In the genomic region with DNA sequence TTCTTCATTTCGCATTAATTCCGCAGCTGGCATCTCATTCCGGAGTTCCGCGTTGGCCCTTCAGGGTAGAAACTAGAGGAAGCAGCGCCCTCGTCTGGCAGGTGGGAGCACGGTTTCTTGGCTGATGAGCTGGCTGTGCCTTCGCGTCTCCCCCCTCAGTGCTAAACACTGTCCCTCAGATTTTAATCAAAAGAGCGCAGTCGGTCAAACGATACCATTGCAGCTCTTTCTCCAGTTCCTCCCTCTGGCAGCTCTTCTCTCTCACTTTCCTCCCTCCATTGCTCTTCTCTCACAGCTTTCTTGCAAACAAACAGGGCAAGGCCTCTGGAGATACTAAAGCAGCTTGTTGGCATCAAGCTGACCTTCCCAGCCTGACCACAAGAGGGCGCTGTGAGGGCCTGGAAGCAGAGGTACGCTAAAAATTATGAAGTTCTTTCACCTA, we compare ENCODE assay signal across 8 mouse cellular contexts. TPM values are rescaled to one million over a fixed set of nuclear protein-coding genes. Genes with fewer than 3 reads are reported as not detected.
A peak's percentile ranks its signal among the peaks of the same experiment; 100 is the strongest.
DNase-seq lines count a peak whose midpoint lies in the region; ATAC-seq and TF ChIP-seq lines count a peak whose summit lies in the region.

No protein-coding gene starts in this region.

- peak overlapping the region; percentile 68; the same call in 1 of the 2 replicates for H3K9ac ChIP-seq in heart, embryonic 13.5 days
- no peak overlapping the region for H3K9ac ChIP-seq in kidney, postnatal 0 days (ENCODE audit: low read depth, low read length)
- H3K9ac ChIP-seq in liver, adult 2 months (ENCODE audit: low read depth, low read length) = peak overlapping the region; percentile 63; the same call in 1 of the 2 replicates

- peak; percentile 95 for DNase-seq in CD4-positive, CD25-positive, alpha-beta regulatory T cell, adult 2 months (ENCODE audit: low read depth, low spot score)
- DNase-seq in brain, embryonic 18.5 days (ENCODE audit: low read depth, low spot score) = peak; percentile 42
- DNase-seq in kidney, postnatal 0 days (ENCODE audit: low spot score) = peak; percentile 89
- peak; percentile 81 for DNase-seq in liver, adult 2 months (ENCODE audit: extremely low read depth, low read depth, low spot score)
- DNase-seq in spleen, postnatal 4 days (ENCODE audit: low spot score in 2 of 2) = peak; percentile 83 to 94

- H3K27ac ChIP-seq in heart, embryonic 13.5 days (replicated peaks) = no peak overlapping the region
- H3K27ac ChIP-seq in kidney, postnatal 0 days = no peak overlapping the region
- 0 out of 2 replicates have a peak overlapping the region, but pooled peaks have one; percentile 23 for H3K27ac ChIP-seq in liver, adult 2 months (replicated peaks; ENCODE audit: insufficient read depth, low read depth, low read length)

- H3K4me1 ChIP-seq in heart, embryonic 13.5 days = no peaks in the 10 kb centered on the region
- H3K4me1 ChIP-seq in kidney, postnatal 0 days (replicated peaks; ENCODE audit: insufficient read depth, low read length) = no peaks in the 10 kb centered on the region; the same call in 1 of the 2 replicates
- peaks cover 13% of the 10 kb centered on the region for H3K4me1 ChIP-seq in liver, adult 2 months (ENCODE audit: control insufficient read depth, insufficient read depth, low read length)

- H3K27me3 ChIP-seq in heart, embryonic 13.5 days (replicated peaks) = peaks cover 53% of the 10 kb centered on the region
- H3K27me3 ChIP-seq in kidney, postnatal 0 days (ENCODE audit: insufficient read depth, low read length) = no peaks in the 10 kb centered on the region
- H3K27me3 ChIP-seq in liver, adult 2 months (ENCODE audit: control insufficient read depth, insufficient read depth, low read length) = no peaks in the 10 kb centered on the region
- H3K27me3 ChIP-seq in myocyte (ENCODE audit: control insufficient read depth, insufficient read depth, insufficient read length) = no peaks in the 10 kb centered on the region

- peak overlapping the region; percentile 67 for H3K4me2 ChIP-seq in heart, embryonic 13.5 days
- H3K4me2 ChIP-seq in kidney, postnatal 0 days (ENCODE audit: low read length) = peak overlapping the region; percentile 48
- peak overlapping the region; percentile 21 for H3K4me2 ChIP-seq in myocyte (ENCODE audit: low read depth)

- no peaks in the 10 kb centered on the region for H3K79me2 ChIP-seq in liver, adult 2 months (ENCODE audit: control insufficient read depth, insufficient read depth, low read length)
- H3K79me2 ChIP-seq in myocyte (ENCODE audit: control insufficient read depth, insufficient read depth) = no peaks in the 10 kb centered on the region

- no peak for TF ChIP-seq POLR2A in liver, adult 2 months (IDR thresholded peaks at IDR 0.05; ENCODE audit: extremely low read depth, insufficient read depth, low read length)
- no peak for TF ChIP-seq POLR2A in myocyte (IDR thresholded peaks at IDR 0.05; ENCODE audit: insufficient read length, low read depth)

- ATAC-seq in erythroid progenitor cell, adult 5-6 weeks (replicated peaks; ENCODE audit: low FRiP score, poor library complexity, severe bottlenecking) = 0 out of 2 replicates have a peak, but pooled peaks have one; percentile 27
- no peak for ATAC-seq in heart, embryonic 13.5 days (ENCODE audit: extremely low read depth, insufficient number of reproducible peaks, low FRiP score, low TSS enrichment)
- peak; percentile 27; the same call in 1 of the 2 replicates for ATAC-seq in kidney, postnatal 0 days (replicated peaks; ENCODE audit: low FRiP score, low read depth)

- TF ChIP-seq CTCF in kidney, postnatal 0 days (IDR thresholded peaks at IDR 0.05; ENCODE audit: low read depth) = peak; percentile 80
- TF ChIP-seq CTCF in liver, adult 2 months (IDR thresholded peaks at IDR 0.05; ENCODE audit: low read depth, low read length) = peak; percentile 96

- 3% methylated on average over 15 of the region's 15 CpGs for WGBS in heart, embryonic 13.5 days
- 2% methylated on average over 15 of the region's 15 CpGs for WGBS in kidney, postnatal 0 days
- 3% methylated on average over 15 of the region's 15 CpGs for WGBS in liver, adult 2 months

- no peaks in the 10 kb centered on the region for H3K36me3 ChIP-seq in heart, embryonic 13.5 days
- H3K36me3 ChIP-seq in kidney, postnatal 0 days (ENCODE audit: insufficient read depth, low read length) = no peaks in the 10 kb centered on the region
- H3K36me3 ChIP-seq in liver, adult 2 months (ENCODE audit: control insufficient read depth, insufficient read depth, low read length) = no peaks in the 10 kb centered on the region
- H3K36me3 ChIP-seq in myocyte (ENCODE audit: control insufficient read depth, insufficient read depth) = no peaks in the 10 kb centered on the region

- H3ac ChIP-seq in myocyte (ENCODE audit: control insufficient read depth, insufficient read length) = no peak overlapping the region

- H3K4me3 ChIP-seq in heart, embryonic 13.5 days = peak overlapping the region; percentile 35
- no peak overlapping the region for H3K4me3 ChIP-seq in kidney, postnatal 0 days (replicated peaks; ENCODE audit: low read depth, low read length)
- no peak overlapping the region for H3K4me3 ChIP-seq in liver, adult 2 months (ENCODE audit: insufficient read depth, low read depth, low read length)
- no peak overlapping the region for H3K4me3 ChIP-seq in myocyte

- H3K9me3 ChIP-seq in heart, embryonic 13.5 days = no peaks in the 10 kb centered on the region
- H3K9me3 ChIP-seq in kidney, postnatal 0 days (replicated peaks; ENCODE audit: low read length) = no peaks in the 10 kb centered on the region

TF ChIP-seq in myocyte, 11 proteins besides CTCF, POLR2A, EP300 and RAD21:
- no peak for TF ChIP-seq CEBPB (IDR thresholded peaks at IDR 0.05; ENCODE audit: insufficient read depth, poor library complexity, severe bottlenecking)
- TF ChIP-seq TCF3 (IDR thresholded peaks at IDR 0.05; ENCODE audit: insufficient read length, low read depth) = no peak
- TF ChIP-seq USF1 (IDR thresholded peaks at IDR 0.05; ENCODE audit: low read depth) = no peak
- no peak for TF ChIP-seq E2F4 (IDR thresholded peaks at IDR 0.05; ENCODE audit: insufficient read depth)
- TF ChIP-seq MAX (IDR thresholded peaks at IDR 0.05; ENCODE audit: low read depth) = no peak
- no peak for TF ChIP-seq POLR2AphosphoS2 (IDR thresholded peaks at IDR 0.05; ENCODE audit: insufficient read length, low read depth)
- TF ChIP-seq SRF (IDR thresholded peaks at IDR 0.05; ENCODE audit: control insufficient read depth, insufficient read length, low read depth) = no peak
- TF ChIP-seq REST (IDR thresholded peaks at IDR 0.05; ENCODE audit: insufficient read depth, insufficient read length) = no peak
- no peak for TF ChIP-seq TCF12 (IDR thresholded peaks at IDR 0.05; ENCODE audit: insufficient read depth, poor library complexity, severe bottlenecking)
- no peak for TF ChIP-seq MYOD1 (IDR thresholded peaks at IDR 0.05; ENCODE audit: control insufficient read depth in 1 of 3, insufficient read length in 2 of 3, low read depth in 2 of 3)
- TF ChIP-seq MYOG (IDR thresholded peaks at IDR 0.05; ENCODE audit: control insufficient read depth in 1 of 3, insufficient read depth in 1 of 3, insufficient read length in 2 of 3, low read depth in 2 of 3) = no peak

RNA-seq across cellular contexts. Expression of gene Dnase1l3, which starts 2.9 kb away (rescaled TPM):
- total RNA-seq in erythroid progenitor cell, adult 5-6 weeks (2015; ENCODE audit: low replicate concordance) = 0.36 and 1.7 TPM in 2 replicates
- total RNA-seq in erythroid progenitor cell, adult 5-6 weeks (2017; ENCODE audit: low replicate concordance) = not detected in 2 replicates
- polyA plus RNA-seq in heart, embryonic 13.5 days (2015; fragmentation: Nextera tagmentation; extraction: Ambion mirVana) = 0.05 and 0.13 TPM in 2 replicates
- polyA plus RNA-seq in kidney, postnatal 0 days (2015; fragmentation: Nextera tagmentation; extraction: Ambion mirVana) = 0.25 and 0.26 TPM in 2 replicates
- total RNA-seq in liver, adult 2 months (2014; rRNA removed) = 10.0 and 10.9 TPM in 2 replicates
- polyA plus RNA-seq in liver, adult 2 months (2012; rRNA removed) = 20.5 and 24.3 TPM in 2 replicates
- 0.86 TPM for polyA plus RNA-seq in myocyte (2012; fragmentation: generic; extraction: Trizol)

RNA-seq across cellular contexts. Expression of gene Abhd6, which starts 5.4 kb away (rescaled TPM):
- total RNA-seq in erythroid progenitor cell, adult 5-6 weeks (2015; ENCODE audit: low replicate concordance) = not detected in 2 replicates
- total RNA-seq in erythroid progenitor cell, adult 5-6 weeks (2017; ENCODE audit: low replicate concordance) = not detected in 2 replicates
- 10.4 and 12.5 TPM in 2 replicates for polyA plus RNA-seq in heart, embryonic 13.5 days (2015; fragmentation: Nextera tagmentation; extraction: Ambion mirVana)
- 41.6 and 42.9 TPM in 2 replicates for polyA plus RNA-seq in kidney, postnatal 0 days (2015; fragmentation: Nextera tagmentation; extraction: Ambion mirVana)
- 17.4 and 29.2 TPM in 2 replicates for total RNA-seq in liver, adult 2 months (2014; rRNA removed)
- 39.6 and 45.2 TPM in 2 replicates for polyA plus RNA-seq in liver, adult 2 months (2012; rRNA removed)
- polyA plus RNA-seq in myocyte (2012; fragmentation: generic; extraction: Trizol) = 10.5 TPM

RNA-seq across cellular contexts. Expression of gene Gm45521, which starts 40.2 kb away (rescaled TPM):
- total RNA-seq in erythroid progenitor cell, adult 5-6 weeks (2015; ENCODE audit: low replicate concordance) = not detected in 2 replicates
- not detected in 2 replicates for total RNA-seq in erythroid progenitor cell, adult 5-6 weeks (2017; ENCODE audit: low replicate concordance)
- polyA plus RNA-seq in heart, embryonic 13.5 days (2015; fragmentation: Nextera tagmentation; extraction: Ambion mirVana) = not detected in 2 replicates
- polyA plus RNA-seq in kidney, postnatal 0 days (2015; fragmentation: Nextera tagmentation; extraction: Ambion mirVana) = not detected in 2 replicates
- total RNA-seq in liver, adult 2 months (2014; rRNA removed) = not detected in 2 replicates
- polyA plus RNA-seq in liver, adult 2 months (2012; rRNA removed) = not detected in 2 replicates
- polyA plus RNA-seq in myocyte (2012; fragmentation: generic; extraction: Trizol) = not detected

Comparison
In these comparisons a context has a peak if more than half of its experiments do, and no peak if none do; other contexts are left out.
1. DNase-seq: peak in every context shown above with its lines; median percentile 95 in CD4-positive, CD25-positive, alpha-beta regulatory T cell, adult 2 months; 89 in kidney, postnatal 0 days; 88 in spleen, postnatal 4 days; 81 in liver, adult 2 months; 42 in brain, embryonic 18.5 days.
2. RNA of gene Dnase1l3, which starts 2.9 kb away (polyA plus RNA-seq): 20.5 to 24.3 TPM in liver, adult 2 months; 0.86 TPM in myocyte (single experiment), 0.25 to 0.26 TPM in kidney, postnatal 0 days and 0.05 to 0.13 TPM in heart, embryonic 13.5 days; every median in the first group is over 10 times any median in the second.
3. Peak in every context shown above with its lines, with median percentiles within 50 percentile points of each other: H3K4me2 ChIP-seq.